In genomic region chr6:142756507-142757333, GRCm38 (mm10) we compare ENCODE assay signal across 8 mouse cellular contexts. TPM values are rescaled to one million over a fixed set of nuclear protein-coding genes. Genes with fewer than 3 reads are reported as not detected.
DNase-seq lines count a peak whose midpoint lies in the region; ATAC-seq and TF ChIP-seq lines count a peak whose summit lies in the region.

Gene Cmas (plus strand): TSS chr6:142756686.

- no peak for TF ChIP-seq EP300 in CH12.LX (IDR thresholded peaks at IDR 0.05; ENCODE audit: low read length)

- ATAC-seq in forebrain, embryonic 11.5 days (replicated peaks; ENCODE audit: low FRiP score), result peak; percentile 97
- ATAC-seq in heart, embryonic 16.5 days (replicated peaks; ENCODE audit: extremely low read depth, insufficient read depth, low FRiP score), result peak; percentile 94
- peak; percentile 88 for ATAC-seq in liver, embryonic 16.5 days (ENCODE audit: low read depth)
- peak; percentile 95 for ATAC-seq in neural tube, embryonic 13.5 days (ENCODE audit: low read depth)

- H3K27ac ChIP-seq in CH12.LX (ENCODE audit: insufficient read depth, low read depth), result no peak within 1 kb of the TSS
- peak within 1 kb of the TSS; percentile 50; the same call in 1 of the 2 replicates for H3K27ac ChIP-seq in forebrain, embryonic 11.5 days (ENCODE audit: low read depth, low read length)
- H3K27ac ChIP-seq in heart, embryonic 16.5 days (ENCODE audit: low read length), result peak within 1 kb of the TSS; percentile 92
- peak within 1 kb of the TSS; percentile 99 for H3K27ac ChIP-seq in liver, embryonic 16.5 days (ENCODE audit: low read length)
- H3K27ac ChIP-seq in neural tube, embryonic 13.5 days (replicated peaks), result peak within 1 kb of the TSS; percentile 86
- H3K27ac ChIP-seq in testis, adult 2 months (ENCODE audit: control insufficient read depth, insufficient read depth, low read depth, low read length), result peak within 1 kb of the TSS; percentile 87

- TF ChIP-seq CTCF in CH12.LX (conservative IDR thresholded peaks at IDR 0.05 in 1 of 2, IDR thresholded peaks at IDR 0.05 in 1 of 2; ENCODE audit: low read depth in 2 of 2, low read length in 2 of 2), result no peak
- no peak for TF ChIP-seq CTCF in testis, adult 2 months (IDR thresholded peaks at IDR 0.05; ENCODE audit: control insufficient read depth, insufficient read depth, insufficient replicate concordance, low read depth, low read length)

- peak; percentile 75; the same call in 1 of the 2 replicates for TF ChIP-seq POLR2A in CH12.LX (IDR thresholded peaks at IDR 0.05; ENCODE audit: low read depth, low read length)
- TF ChIP-seq POLR2A in testis, adult 2 months (IDR thresholded peaks at IDR 0.05; ENCODE audit: control insufficient read depth, low read depth, low read length), result peak; percentile 94

- H3K79me2 ChIP-seq in CH12.LX (replicated peaks; ENCODE audit: control insufficient read depth, extremely low read depth, insufficient read depth, poor library complexity, severe bottlenecking), result peaks cover 4% of the 10 kb centered on the region

- peaks cover 11 to 36% of the 10 kb centered on the region in 2 experiments for H3K36me3 ChIP-seq in CH12.LX (replicated peaks in 1 of 2; ENCODE audit: control insufficient read depth in 1 of 2, insufficient read depth in 1 of 2, low read length in 1 of 2)
- H3K36me3 ChIP-seq in forebrain, embryonic 11.5 days (ENCODE audit: control insufficient read depth, insufficient read depth, low read length), result no peaks in the 10 kb centered on the region
- peaks cover 4% of the 10 kb centered on the region; the same call in 1 of the 2 replicates for H3K36me3 ChIP-seq in heart, embryonic 16.5 days (ENCODE audit: control insufficient read depth, insufficient read depth)
- peaks cover 28% of the 10 kb centered on the region for H3K36me3 ChIP-seq in liver, embryonic 16.5 days (ENCODE audit: control insufficient read depth, insufficient read depth)
- H3K36me3 ChIP-seq in neural tube, embryonic 13.5 days, result peaks cover 22% of the 10 kb centered on the region
- no peaks in the 10 kb centered on the region; the same call in 1 of the 2 replicates for H3K36me3 ChIP-seq in testis, adult 2 months (ENCODE audit: control insufficient read depth, insufficient read depth, low read length)

- no peak for TF ChIP-seq RAD21 in CH12.LX (IDR thresholded peaks at IDR 0.05; ENCODE audit: low read depth, low read length)

- peak within 1 kb of the TSS; percentile 82 for H3K4me2 ChIP-seq in CH12.LX (ENCODE audit: insufficient read depth, low read depth, poor library complexity, severe bottlenecking)
- H3K4me2 ChIP-seq in forebrain, embryonic 11.5 days (ENCODE audit: low read depth, low read length, severe bottlenecking), result peak within 1 kb of the TSS; percentile 71
- H3K4me2 ChIP-seq in heart, embryonic 16.5 days (ENCODE audit: low read depth, low read length), result peak within 1 kb of the TSS; percentile 91
- H3K4me2 ChIP-seq in liver, embryonic 16.5 days (ENCODE audit: low read depth, low read length), result peak within 1 kb of the TSS; percentile 61
- H3K4me2 ChIP-seq in neural tube, embryonic 13.5 days, result peak within 1 kb of the TSS; percentile 68

- DNase-seq in CH12.LX (ENCODE audit: extremely low read depth), result peak; percentile 78
- peak; percentile 70 for DNase-seq in c-Kit-positive CD71-positive TER-119-negative erythroid progenitor cells, embryonic 14.5 days (ENCODE audit: low read depth)
- peak; percentile 94 for DNase-seq in forebrain, embryonic 11.5 days (ENCODE audit: low spot score)
- peak; percentile 92 to 94 for DNase-seq in kidney, postnatal 4 days

- dilution Hi-C loops in CH12.LX (cut with MboI; ENCODE audit: extremely low pct_ligation_motif_present, extremely low pct_unique_long_range_greater_than_20kb, low sequenced_read_pairs), result no loop called here

- in situ Hi-C loops in CH12.LX (cut with MboI; ENCODE audit: low pct_ligation_motif_present, low pct_unique_long_range_greater_than_20kb, low sequenced_read_pairs), result no loop called here

- peak within 1 kb of the TSS; percentile 75 for H3K9ac ChIP-seq in CH12.LX (ENCODE audit: insufficient read depth, low read depth)
- peak within 1 kb of the TSS; percentile 90 for H3K9ac ChIP-seq in forebrain, embryonic 11.5 days (ENCODE audit: low read length)
- H3K9ac ChIP-seq in heart, embryonic 16.5 days (ENCODE audit: low read length), result peak within 1 kb of the TSS; percentile 96
- H3K9ac ChIP-seq in liver, embryonic 16.5 days (ENCODE audit: low read depth, low read length), result peak within 1 kb of the TSS; percentile 98
- H3K9ac ChIP-seq in neural tube, embryonic 13.5 days, result peak within 1 kb of the TSS; percentile 84

- H3K9me3 ChIP-seq in CH12.LX (replicated peaks; ENCODE audit: low read length), result no peaks in the 10 kb centered on the region
- no peaks in the 10 kb centered on the region for H3K9me3 ChIP-seq in forebrain, embryonic 11.5 days (ENCODE audit: control insufficient read depth, low read length)
- H3K9me3 ChIP-seq in heart, embryonic 16.5 days (replicated peaks; ENCODE audit: control insufficient read depth, low read length), result no peaks in the 10 kb centered on the region
- no peaks in the 10 kb centered on the region for H3K9me3 ChIP-seq in liver, embryonic 16.5 days (replicated peaks; ENCODE audit: control insufficient read depth, low read length)
- H3K9me3 ChIP-seq in neural tube, embryonic 13.5 days, result no peaks in the 10 kb centered on the region

- H3K4me3 ChIP-seq in CH12.LX (replicated peaks in 1 of 3; ENCODE audit: low read depth in 2 of 3, low read length in 2 of 3, poor library complexity in 1 of 3), result peak within 1 kb of the TSS; percentile 66 to 80 (median 77)
- peak within 1 kb of the TSS; percentile 88 for H3K4me3 ChIP-seq in forebrain, embryonic 11.5 days (ENCODE audit: low read depth, low read length)
- peak within 1 kb of the TSS; percentile 96 for H3K4me3 ChIP-seq in heart, embryonic 16.5 days (ENCODE audit: low read length)
- H3K4me3 ChIP-seq in liver, embryonic 16.5 days (ENCODE audit: low read depth, low read length), result peak within 1 kb of the TSS; percentile 96
- peak within 1 kb of the TSS; percentile 71 for H3K4me3 ChIP-seq in neural tube, embryonic 13.5 days
- H3K4me3 ChIP-seq in testis, adult 2 months (ENCODE audit: control insufficient read depth, low read depth, low read length), result peak within 1 kb of the TSS; percentile 92

- H3K27me3 ChIP-seq in CH12.LX (replicated peaks), result peaks cover 22% of the 10 kb centered on the region
- H3K27me3 ChIP-seq in forebrain, embryonic 11.5 days (ENCODE audit: control insufficient read depth, insufficient read depth, low read length), result no peaks in the 10 kb centered on the region; the same call in 1 of the 2 replicates
- no peaks in the 10 kb centered on the region for H3K27me3 ChIP-seq in heart, embryonic 16.5 days (ENCODE audit: control insufficient read depth, insufficient read depth, low read length)
- no peaks in the 10 kb centered on the region for H3K27me3 ChIP-seq in liver, embryonic 16.5 days (ENCODE audit: control insufficient read depth, insufficient read depth, low read depth, low read length)
- 0 out of 2 replicates have a peak, but pooled peaks cover 22% of the 10 kb centered on the region for H3K27me3 ChIP-seq in neural tube, embryonic 13.5 days
- no peaks in the 10 kb centered on the region for H3K27me3 ChIP-seq in testis, adult 2 months (ENCODE audit: control insufficient read depth, insufficient read depth, low read length)

- under 1% methylated on average over 68 of the region's 68 CpGs for WGBS in forebrain, embryonic 11.5 days
- WGBS in heart, embryonic 16.5 days, result under 1% methylated on average over 66 of the region's 68 CpGs
- WGBS in liver, embryonic 16.5 days (ENCODE audit: insufficient replicate concordance), result under 1% methylated on average over 65 of the region's 68 CpGs
- under 1% methylated on average over 62 of the region's 68 CpGs for WGBS in neural tube, embryonic 13.5 days

- H3K4me1 ChIP-seq in CH12.LX (ENCODE audit: control insufficient read depth in 1 of 2, insufficient read depth in 2 of 2), result peaks cover 4 to 31% of the 10 kb centered on the region in 2 experiments; a peak in 3 of 4 replicates
- H3K4me1 ChIP-seq in forebrain, embryonic 11.5 days (replicated peaks; ENCODE audit: control insufficient read depth, insufficient read depth, low read length), result peaks cover 6% of the 10 kb centered on the region
- H3K4me1 ChIP-seq in heart, embryonic 16.5 days (ENCODE audit: control insufficient read depth, insufficient read depth, low read length), result peaks cover 21% of the 10 kb centered on the region
- H3K4me1 ChIP-seq in liver, embryonic 16.5 days (ENCODE audit: control insufficient read depth, low read depth, low read length), result peaks cover 20% of the 10 kb centered on the region
- peaks cover 31% of the 10 kb centered on the region for H3K4me1 ChIP-seq in neural tube, embryonic 13.5 days (replicated peaks)
- peaks cover 8% of the 10 kb centered on the region for H3K4me1 ChIP-seq in testis, adult 2 months (ENCODE audit: control insufficient read depth, insufficient read depth, low read length)

TF ChIP-seq in CH12.LX, 34 proteins besides CTCF, POLR2A, EP300 and RAD21 (continues in another document):
- TF ChIP-seq ZMIZ1 (IDR thresholded peaks at IDR 0.05; ENCODE audit: low read depth, low read length), result peak; percentile 64
- TF ChIP-seq SMC3 (IDR thresholded peaks at IDR 0.05; ENCODE audit: low read depth, low read length), result no peak
- no peak for TF ChIP-seq JUND (conservative IDR thresholded peaks at IDR 0.05; ENCODE audit: low read depth, low read length)
- peak; percentile 52 for TF ChIP-seq NRF1 (IDR thresholded peaks at IDR 0.05; ENCODE audit: low read depth, low read length)
- 0 out of 2 replicates have a peak, but pooled peaks have one; percentile 15 for TF ChIP-seq RCOR1 (conservative IDR thresholded peaks at IDR 0.05; ENCODE audit: low read depth, low read length)
- no peak for TF ChIP-seq JUN (IDR thresholded peaks at IDR 0.05; ENCODE audit: insufficient read depth, low read depth, low read length)
- peak; percentile 69 for TF ChIP-seq ELF1 (IDR thresholded peaks at IDR 0.05; ENCODE audit: low read depth, low read length)
- TF ChIP-seq MXI1 (IDR thresholded peaks at IDR 0.05; ENCODE audit: low read depth, low read length), result peak; percentile 75; the same call in 1 of the 2 replicates
- peak; percentile 91; the same call in 1 of the 2 replicates for TF ChIP-seq KAT2A (IDR thresholded peaks at IDR 0.05; ENCODE audit: insufficient replicate concordance, low read length)
- no peak; the same call in 1 of the 2 replicates for TF ChIP-seq ETS1 (conservative IDR thresholded peaks at IDR 0.05; ENCODE audit: low read depth, low read length)
- TF ChIP-seq CHD2 (IDR thresholded peaks at IDR 0.05; ENCODE audit: low read length), result no peak

RNA-seq across cellular contexts. Expression of gene Cmas, which starts in this region (rescaled TPM):
- total RNA-seq in CH12.LX (2012; rRNA removed) (37.3 and 39.5 TPM in 2 replicates), CH12.LX (2014; rRNA removed) (62.4 and 66.7 TPM in 2 replicates)
- 63.9 and 65.7 TPM in 2 replicates for polyA plus RNA-seq in CH12.LX (2012; ENCODE audit: insufficient read length, low read depth)
- 103 and 109 TPM in 2 replicates for polyA plus RNA-seq in forebrain, embryonic 11.5 days (2014; fragmentation: Nextera tagmentation; extraction: Ambion mirVana)
- 75.4 and 78.5 TPM in 2 replicates for polyA plus RNA-seq in heart, embryonic 16.5 days (2015; fragmentation: Nextera tagmentation; extraction: Ambion mirVana)
- polyA plus RNA-seq in liver, embryonic 16.5 days (2015; fragmentation: Nextera tagmentation; extraction: Ambion mirVana), result 156 and 159 TPM in 2 replicates
- polyA plus RNA-seq in neural tube, embryonic 13.5 days (2015; fragmentation: Nextera tagmentation; extraction: Ambion mirVana), result 174 and 175 TPM in 2 replicates
- polyA plus RNA-seq in testis, adult 2 months (2012; rRNA removed), result 12.8 and 14.8 TPM in 2 replicates
